Mouse (Mus musculus) forebrain, embryonic 16.5 days (tissue): ENCODE results near the gene Dusp1. TPM values are rescaled to one million over a fixed set of nuclear protein-coding genes. Genes with fewer than 3 reads are reported as not detected.

Experiments
- ATAC-seq: fragments of 200-750 bp; cut with Nextera tagmentation; 2 replicates; pipeline ENCODE4 v1.8.0; 2017; ENCODE audit warnings: mild to moderate bottlenecking, moderate library complexity
- H3K27ac ChIP-seq: fragments of 300-500 bp; sonication (generic); 2 replicates; pipeline ENCODE4 v1.5.1; 2014; ENCODE audit warnings: low read length, control low read depth
- H3K27me3 ChIP-seq: fragments of 300-500 bp; sonication (generic); replicated peaks from 2 replicates; pipeline ENCODE4 v1.6.1; 2014; ENCODE audit warnings: low read length; ENCODE audit not compliant: control insufficient read depth, insufficient read depth
- H3K36me3 ChIP-seq: fragments of 300-500 bp; sonication (generic); 2 replicates; pipeline ENCODE4 v1.6.1; 2014; ENCODE audit not compliant: control insufficient read depth, insufficient read depth
- H3K4me1 ChIP-seq: fragments of 300-500 bp; sonication (generic); replicated peaks from 2 replicates; pipeline ENCODE4 v1.6.1; 2014; ENCODE audit warnings: low read length; ENCODE audit not compliant: control insufficient read depth, insufficient read depth
- H3K4me2 ChIP-seq: fragments of 300-500 bp; sonication (generic); 2 replicates; pipeline ENCODE4 v1.6.1; 2014; ENCODE audit warnings: mild to moderate bottlenecking, low read length, control low read depth
- H3K4me3 ChIP-seq: fragments of 300-500 bp; sonication (generic); replicated peaks from 2 replicates; pipeline ENCODE4 v1.5.1; 2014; ENCODE audit warnings: mild to moderate bottlenecking, low read length, control low read depth
- H3K9ac ChIP-seq: fragments of 300-500 bp; sonication (generic); replicated peaks from 2 replicates; pipeline ENCODE4 v1.6.1; 2014; ENCODE audit warnings: low read depth, low read length, control low read depth
- H3K9me3 ChIP-seq: fragments of 300-500 bp; sonication (generic); 2 replicates; pipeline ENCODE4 v1.6.1; 2016; ENCODE audit warnings: low read length; ENCODE audit not compliant: control insufficient read depth
- WGBS: fragments of 180-500 bp; shearing (Covaris S2); extraction: QIAGEN DNeasy Blood & Tissue Kit; methylation state at CpG from one replicate; pipeline ENCODE4 v1.1.7; 2014; 5-methylcytosine and 5-hydroxymethylcytosine counted together
- polyA plus RNA-seq: library from polyadenylated mRNA; unstranded; fragments of >200 nt; fragmentation: Nextera tagmentation; extraction: Ambion mirVana; gene quantifications from 2 replicates; pipeline ENCODE4 v1.2.1, GENCODE M21; 2015

The Dusp1 gene
- polyA plus RNA-seq, 1 experiment from 2014 or later = 44.1 TPM

GRCm38 (mm10) chr17:26506031-26506641 is 55.8 kb downstream of the Dusp1 start:
- no peak for ATAC-seq
- H3K9me3 ChIP-seq = no peaks in the 10 kb centered on the region
- H3K9ac ChIP-seq = peak overlapping the region; percentile 95
- peak overlapping the region; percentile 80 for H3K4me2 ChIP-seq
- no peak overlapping the region for H3K27ac ChIP-seq
- H3K4me3 ChIP-seq = peak overlapping the region; percentile 83
- peaks cover 49% of the 10 kb centered on the region for H3K4me1 ChIP-seq
- no peaks in the 10 kb centered on the region for H3K36me3 ChIP-seq
- no peaks in the 10 kb centered on the region for H3K27me3 ChIP-seq
- WGBS = 81% methylated on average over 14 of the region's 14 CpGs

GRCm38 (mm10) chr17:26505181-26505581 is 56.7 kb downstream of the Dusp1 start:
- H3K9ac ChIP-seq = no peak overlapping the region
- no peaks in the 10 kb centered on the region for H3K27me3 ChIP-seq
- H3K4me1 ChIP-seq = peaks cover 49% of the 10 kb centered on the region
- H3K4me3 ChIP-seq = no peak overlapping the region
- no peaks in the 10 kb centered on the region for H3K36me3 ChIP-seq
- H3K27ac ChIP-seq = no peak overlapping the region
- 76% methylated on average over 3 of the region's 3 CpGs for WGBS
- H3K9me3 ChIP-seq = no peaks in the 10 kb centered on the region
- H3K4me2 ChIP-seq = peak overlapping the region; percentile 24; the same call in 1 of the 2 replicates
- ATAC-seq = no peak

GRCm38 (mm10) chr17:26503981-26504671 is 57.8 kb downstream of the Dusp1 start:
- H3K9me3 ChIP-seq = no peaks in the 10 kb centered on the region
- no peaks in the 10 kb centered on the region for H3K27me3 ChIP-seq
- ATAC-seq = no peak
- peak overlapping the region; percentile 48 for H3K4me2 ChIP-seq
- H3K36me3 ChIP-seq = no peaks in the 10 kb centered on the region
- 0 out of 2 replicates have a peak overlapping the region, but pooled peaks have one; percentile 39 for H3K4me3 ChIP-seq
- peak overlapping the region; percentile 96 for H3K27ac ChIP-seq
- peak overlapping the region; percentile 3; the same call in 1 of the 2 replicates for H3K9ac ChIP-seq
- WGBS = 11% methylated on average over 11 of the region's 11 CpGs
- peaks cover 47% of the 10 kb centered on the region for H3K4me1 ChIP-seq

- ATAC-seq = peak; percentile 82
- peak overlapping the region; percentile 96 for H3K27ac ChIP-seq
- H3K9me3 ChIP-seq = no peaks in the 10 kb centered on the region
- H3K9ac ChIP-seq = peak overlapping the region; percentile 62
- no peaks in the 10 kb centered on the region for H3K27me3 ChIP-seq
- H3K36me3 ChIP-seq = no peaks in the 10 kb centered on the region
- peaks cover 46% of the 10 kb centered on the region for H3K4me1 ChIP-seq
- under 1% methylated on average over 20 of the region's 20 CpGs for WGBS
- H3K4me2 ChIP-seq = peak overlapping the region; percentile 48
- peak overlapping the region; percentile 39 for H3K4me3 ChIP-seq
Measured at GRCm38 (mm10) chr17:26502808-26503671, 58.9 kb downstream of the Dusp1 start.

GRCm38 (mm10) chr17:26501826-26502225 is 60.1 kb downstream of the Dusp1 start:
- H3K27me3 ChIP-seq = no peaks in the 10 kb centered on the region
- no peak overlapping the region for H3K27ac ChIP-seq
- no peaks in the 10 kb centered on the region for H3K9me3 ChIP-seq
- H3K4me2 ChIP-seq = no peak overlapping the region
- 84% methylated on average over 5 of the region's 5 CpGs for WGBS
- ATAC-seq = no peak
- H3K9ac ChIP-seq = no peak overlapping the region
- no peak overlapping the region for H3K4me3 ChIP-seq
- H3K36me3 ChIP-seq = no peaks in the 10 kb centered on the region
- H3K4me1 ChIP-seq = peaks cover 45% of the 10 kb centered on the region

- peaks cover 13% of the 10 kb centered on the region for H3K4me1 ChIP-seq
- H3K9me3 ChIP-seq = no peaks in the 10 kb centered on the region
- no peak overlapping the region for H3K4me3 ChIP-seq
- no peak for ATAC-seq
- no peak overlapping the region for H3K9ac ChIP-seq
- no peak overlapping the region for H3K27ac ChIP-seq
- WGBS = 37% methylated on average over 1 of the region's 1 CpGs
- H3K36me3 ChIP-seq = no peaks in the 10 kb centered on the region
- no peaks in the 10 kb centered on the region for H3K27me3 ChIP-seq
- H3K4me2 ChIP-seq = no peak overlapping the region
Measured at GRCm38 (mm10) chr17:26498626-26499025, 63.3 kb downstream of the Dusp1 start.

- WGBS = 85% methylated on average over 5 of the region's 5 CpGs
- 0 out of 2 replicates have a peak, but pooled peaks cover 2% of the 10 kb centered on the region for H3K9me3 ChIP-seq
- no peak overlapping the region for H3K27ac ChIP-seq
- no peaks in the 10 kb centered on the region for H3K36me3 ChIP-seq
- H3K27me3 ChIP-seq = no peaks in the 10 kb centered on the region
- peaks cover 5% of the 10 kb centered on the region for H3K4me1 ChIP-seq
- no peak for ATAC-seq
- no peak overlapping the region for H3K4me3 ChIP-seq
- no peak overlapping the region for H3K4me2 ChIP-seq
- H3K9ac ChIP-seq = no peak overlapping the region
Measured at GRCm38 (mm10) chr17:26497416-26497923, 64.5 kb downstream of the Dusp1 start.

GRCm38 (mm10) chr17:26494642-26495468 is 67.1 kb downstream of the Dusp1 start:
- Histone ChIP-seq H3K4me3 (no peak overlapping the region), H3K27me3 (no peaks in the 10 kb centered on the region), H3K9me3 (0 out of 2 replicates have a peak, but pooled peaks cover 2% of the 10 kb centered on the region), H3K27ac (no peak overlapping the region), H3K4me1 (no peaks in the 10 kb centered on the region), H3K9ac (no peak overlapping the region), H3K36me3 (no peaks in the 10 kb centered on the region), H3K4me2 (no peak overlapping the region)
- no peak for ATAC-seq
- 87% methylated on average over 4 of the region's 4 CpGs for WGBS
